Mouse (Mus musculus): ENCODE data around the gene Zwilch. TPM values are rescaled to one million over a fixed set of nuclear protein-coding genes. Genes with fewer than 3 reads are reported as not detected.
"Not testable (repeated sequence)": the region's sequence is repeated elsewhere in the genome, so short reads cannot be mapped to it uniquely, and the experiment has no call there.

Gene Zwilch
- 1 to 10 TPM; 5.8 to 8.1 TPM for total RNA-seq (2021)

GRCm38 (mm10) chr9:64172816-64173665 is at the start of gene Zwilch, which contains the start of gene Rpl4:
Gene Zwilch, minus strand, starts transcription at chr9:64173104.
Gene Rpl4, plus strand, starts transcription at chr9:64173375.
- peak; percentile 85 to 89 for DNase-seq
- intact Hi-C loops (cut with DNase I), result no loop called here

DNA sequence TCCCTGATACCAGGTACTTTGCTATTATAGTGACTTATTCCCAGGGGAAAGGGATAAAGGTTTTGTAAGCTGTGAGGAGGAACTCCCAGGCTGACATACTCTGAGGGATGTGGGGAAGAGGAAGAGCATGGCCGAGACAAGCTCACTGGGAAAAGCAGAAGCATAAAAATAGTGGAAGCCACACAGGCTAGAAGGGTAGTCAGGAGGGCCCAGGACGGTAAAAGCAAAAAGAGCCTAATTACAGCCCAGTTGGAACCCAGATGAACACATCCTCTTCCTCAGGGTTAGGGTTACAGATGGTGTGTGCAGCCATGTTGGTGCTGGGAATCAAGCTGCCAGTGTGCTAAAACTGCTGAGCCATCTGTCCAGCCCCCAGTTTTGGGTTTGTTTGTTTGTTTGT is 49.2 kb upstream of the Zwilch start:
- no peak for DNase-seq

DNA sequence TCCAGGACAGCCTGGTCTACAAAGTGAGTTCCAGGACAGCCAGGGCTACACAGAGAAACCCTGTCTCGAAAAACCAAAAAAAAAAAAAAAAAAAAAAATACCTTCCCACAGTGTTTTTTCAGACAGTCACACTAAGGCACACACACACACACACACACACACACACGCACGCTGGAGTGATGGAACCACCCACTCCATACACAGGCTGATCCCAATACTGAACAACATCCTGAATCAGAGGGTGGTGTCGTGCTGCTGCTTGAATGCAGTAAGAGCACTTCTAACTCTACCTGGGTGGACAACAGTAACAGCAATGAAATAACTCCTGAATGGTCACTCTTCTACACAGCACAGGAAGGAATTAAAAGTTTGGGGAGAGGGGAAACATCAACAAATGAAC is 48.6 kb upstream of the Zwilch start:
- intact Hi-C loops (cut with DNase I), result no loop called here
- DNase-seq, result no peak

More for the DNA sequence above, 49.2 kb upstream of the Zwilch start:
- intact Hi-C loops (cut with DNase I), result no loop called here

DNA sequence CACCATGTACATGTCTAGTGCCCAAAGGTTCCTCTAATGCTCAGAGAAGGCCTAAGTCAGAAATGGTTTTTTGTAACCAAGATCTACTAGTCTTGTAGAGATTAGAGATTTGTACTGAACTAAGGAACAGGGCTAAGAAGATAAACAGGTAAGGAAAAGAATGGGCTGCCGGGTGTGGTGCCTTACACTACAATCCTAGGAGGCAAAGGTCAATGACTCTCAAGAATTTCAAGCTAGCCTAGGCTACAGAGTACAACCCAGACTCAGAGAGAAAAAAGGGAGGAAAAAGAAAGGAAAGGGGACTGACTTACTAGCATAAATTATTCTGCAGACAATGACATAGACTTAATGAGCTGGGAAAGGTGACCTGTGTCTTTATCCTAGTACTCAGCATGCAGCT is 47.7 kb upstream of the Zwilch start:
- no peak for DNase-seq
- intact Hi-C loops (cut with DNase I), result no loop called here

- no peak for DNase-seq
These were observed 47.0 kb upstream of the Zwilch start for GRCm38 (mm10) chr9:64219772-64220420.

DNA sequence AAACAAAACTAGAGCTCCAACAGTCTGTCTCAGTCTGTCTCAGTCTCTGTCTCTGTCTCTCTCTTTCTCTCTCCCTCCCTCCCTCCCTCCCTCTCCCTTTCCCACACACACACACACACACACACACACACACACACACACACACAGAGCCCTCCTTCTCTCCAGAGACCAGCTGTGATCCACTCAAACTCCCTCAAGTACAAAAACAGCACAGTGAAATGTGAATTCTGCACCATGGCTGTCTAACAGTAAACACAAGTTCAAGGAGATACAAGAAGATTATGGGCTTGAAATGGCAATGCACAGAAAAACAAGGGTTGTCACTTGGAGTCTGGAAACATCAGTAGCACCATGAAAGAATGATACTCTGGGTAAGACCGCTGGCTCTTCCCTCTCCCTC is 46.4 kb upstream of the Zwilch start:
- DNase-seq, result no peak
- intact Hi-C loops (cut with DNase I), result no loop called here

More at GRCm38 (mm10) chr9:64219772-64220420, 47.0 kb upstream of the Zwilch start:
- intact Hi-C loops (cut with DNase I), result no loop called here

DNA sequence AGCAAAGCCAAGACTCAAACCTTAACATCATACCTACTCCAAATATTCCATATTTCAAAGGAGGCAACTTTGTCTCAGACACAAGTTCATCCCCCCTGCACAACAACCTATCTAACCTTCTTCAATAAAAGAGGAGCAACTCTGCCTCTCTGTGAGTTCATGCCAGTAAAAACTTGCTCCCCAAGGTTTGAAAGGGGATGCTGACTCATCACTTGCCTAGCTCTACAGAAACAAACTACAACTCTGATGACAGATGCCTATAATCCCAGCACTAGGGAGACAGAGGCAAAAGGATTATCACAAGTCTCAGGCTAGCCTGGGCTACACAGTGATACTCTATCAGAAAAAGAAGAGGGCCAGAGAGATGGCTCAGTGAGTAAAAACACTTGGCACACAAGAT is 45.0 kb upstream of the Zwilch start:
- no peak for DNase-seq
- intact Hi-C loops (cut with DNase I), result no loop called here

- intact Hi-C loops (cut with DNase I), result no loop called here
- no peak for DNase-seq
These were observed 43.7 kb upstream of the Zwilch start for GRCm38 (mm10) chr9:64216641-64217040.

- intact Hi-C loops (cut with DNase I), result no loop called here
- no peak for DNase-seq
These were observed 43.2 kb upstream of the Zwilch start for GRCm38 (mm10) chr9:64216090-64216489.

DNA sequence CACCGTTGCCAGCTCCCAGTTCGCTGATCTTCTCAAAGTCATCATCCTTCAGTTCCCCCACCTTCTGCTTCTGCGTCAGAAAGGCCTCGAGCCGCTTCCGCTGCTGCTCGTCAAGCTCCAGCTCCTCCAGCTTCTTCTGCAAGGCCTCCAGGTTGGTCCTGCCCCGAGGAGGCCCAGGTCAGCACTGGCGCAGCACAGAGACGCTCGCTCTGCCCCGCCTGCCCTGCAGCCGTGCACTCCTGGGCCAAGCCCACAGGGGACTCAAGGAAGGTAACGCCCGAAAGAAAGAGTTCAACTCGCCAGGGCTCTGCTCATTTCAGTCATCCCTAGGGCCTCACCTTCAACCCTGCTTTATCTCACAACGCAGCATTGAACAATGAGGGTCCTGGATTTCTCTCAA is 41.5 kb upstream of the Zwilch start:
- DNase-seq, result no peak
- intact Hi-C loops (cut with DNase I), result no loop called here

DNA sequence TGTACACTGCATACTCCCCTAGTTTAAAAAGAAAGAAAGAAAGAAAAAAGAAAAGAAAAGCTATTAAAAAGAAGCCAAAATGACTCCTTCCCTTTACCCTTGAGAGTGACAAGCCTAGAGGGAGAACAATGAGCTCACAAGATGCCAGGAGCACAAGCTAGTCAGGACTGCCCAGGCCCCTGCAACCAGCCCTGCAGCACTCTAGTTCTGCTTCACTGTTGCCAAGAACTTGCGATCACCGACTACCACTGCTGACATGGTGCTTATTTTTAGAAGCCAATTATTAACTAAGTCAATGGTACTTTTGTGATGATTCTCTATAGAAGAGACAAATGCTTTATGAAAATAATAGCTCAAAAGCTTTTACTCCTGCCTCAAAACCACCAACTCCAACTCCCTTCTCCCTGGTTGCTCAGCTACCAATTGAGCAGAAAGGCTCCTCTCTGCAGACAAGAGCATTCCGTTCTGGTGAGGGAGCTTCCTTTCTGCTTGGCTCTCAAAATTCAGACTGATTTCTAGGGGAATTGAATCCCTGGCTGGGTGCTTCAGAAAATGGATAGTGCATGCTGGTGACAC is 34.7 kb upstream of the Zwilch start:
- intact Hi-C loops (cut with DNase I), result no loop called here
- peak; percentile 33 to 35 for DNase-seq

GRCm38 (mm10) chr9:64202866-64203265 is 30.0 kb upstream of the Zwilch start:
- no peak for DNase-seq
- intact Hi-C loops (cut with DNase I), result no loop called here

DNA sequence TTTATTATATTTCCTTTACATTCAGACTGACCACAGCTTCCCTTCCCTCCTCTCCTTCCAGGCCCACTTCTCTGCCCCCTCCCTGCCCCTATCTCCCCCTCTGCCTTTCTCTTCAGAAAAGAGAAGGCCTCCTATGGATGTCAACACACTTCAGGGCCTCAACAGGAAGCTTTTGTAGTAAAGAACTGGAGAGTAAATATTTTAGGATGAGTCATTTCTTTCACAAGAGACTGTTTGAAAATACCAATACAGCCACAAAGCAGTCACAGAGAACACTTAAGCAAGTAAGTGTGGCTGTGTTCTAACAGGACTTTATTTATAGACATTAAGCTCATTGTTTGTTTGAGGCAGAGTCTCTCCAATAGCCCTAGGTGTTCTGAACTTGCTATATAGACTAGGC is 29.4 kb upstream of the Zwilch start:
- intact Hi-C loops (cut with DNase I), result no loop called here
- DNase-seq, result no peak

GRCm38 (mm10) chr9:64199897-64200296 is 27.0 kb upstream of the Zwilch start:
- intact Hi-C loops (cut with DNase I), result no loop called here
- DNase-seq, result no peak

- DNase-seq; intact Hi-C loops (cut with DNase I): not testable (repeated sequence)
These were observed 26.0 kb upstream of the Zwilch start for GRCm38 (mm10) chr9:64198763-64199418.

- peak; percentile 14 to 20 for DNase-seq
- intact Hi-C loops (cut with DNase I), result no loop called here
These were observed 25.3 kb upstream of the Zwilch start for GRCm38 (mm10) chr9:64198068-64198762.

DNA sequence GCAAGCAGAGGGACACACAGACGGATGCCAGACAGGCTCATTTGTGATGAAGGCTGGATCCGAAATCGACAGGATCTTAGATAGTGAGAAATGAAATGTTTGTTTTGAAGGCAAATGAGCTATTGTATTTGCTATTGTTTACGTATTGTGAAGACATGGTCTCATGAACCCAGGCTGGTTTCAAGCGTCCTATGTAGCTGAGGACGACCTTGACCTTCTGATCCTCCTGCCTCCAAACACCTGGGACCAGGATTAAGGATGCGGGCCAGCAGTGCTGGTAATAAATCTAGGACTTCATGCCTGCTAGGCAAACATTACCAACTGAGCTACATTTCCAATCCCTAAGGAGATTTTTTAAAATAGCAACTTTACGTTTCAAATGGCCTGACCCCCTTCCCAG is 24.6 kb upstream of the Zwilch start:
- DNase-seq, result no peak
- intact Hi-C loops (cut with DNase I), result no loop called here

GRCm38 (mm10) chr9:64195554-64195953 is 22.6 kb upstream of the Zwilch start:
- DNase-seq, result peak; percentile 30 to 33
- intact Hi-C loops (cut with DNase I), result no loop called here

- intact Hi-C loops (cut with DNase I), result no loop called here
- DNase-seq, result no peak
These were observed 21.0 kb upstream of the Zwilch start for GRCm38 (mm10) chr9:64193879-64194278.

GRCm38 (mm10) chr9:64184166-64184840 is 11.4 kb upstream of the Zwilch start:
- no peak for DNase-seq
- intact Hi-C loops (cut with DNase I), result no loop called here

Data from heart, postnatal 10 days (tissue).